Mouse (Mus musculus) megakaryocyte, adult 5-6 weeks (primary cell): ENCODE measurements at regions not wholly inside any gene's neighbourhood (a gene's known extent, or its start where the extent isn't known, plus 50 kb on each side); places are given as distances from the start of the nearest gene placed in this dataset.

Experiments used
- ATAC-seq: 2 replicates; pipeline ENCODE4 v1.8.0; 2016; ENCODE audit warnings: mild to moderate bottlenecking, inconsistent platforms; ENCODE audit not compliant: poor library complexity, severe bottlenecking

- ATAC-seq = no peak
Observed at GRCm38 (mm10) chr14:61980581-61980980, 311.8 kb upstream of the Rnaseh2b start.

GRCm38 (mm10) chr14:61985575-61985974 lies 306.8 kb upstream of the Rnaseh2b start:
- ATAC-seq = no peak

- ATAC-seq = no peak
Observed at GRCm38 (mm10) chr14:61986203-61986602, 306.2 kb upstream of the Rnaseh2b start.

GRCm38 (mm10) chr14:61995253-61995652 lies 297.1 kb upstream of the Rnaseh2b start:
- peak; percentile 68 for ATAC-seq

- peak; percentile 17; the same call in 1 of the 2 replicates for ATAC-seq
Observed at GRCm38 (mm10) chr14:61997736-61998135, 294.7 kb upstream of the Rnaseh2b start.

- ATAC-seq = peak; percentile 69
Observed at GRCm38 (mm10) chr14:61998259-61998658, 294.1 kb upstream of the Rnaseh2b start.

- ATAC-seq = peak; percentile 59
Observed at GRCm38 (mm10) chr14:62001481-62001949, 290.9 kb upstream of the Rnaseh2b start.

- ATAC-seq = no peak
Observed at GRCm38 (mm10) chr14:62002131-62002530, 290.3 kb upstream of the Rnaseh2b start.

GRCm38 (mm10) chr14:62003013-62003781 lies 289.2 kb upstream of the Rnaseh2b start:
- ATAC-seq = no peak

GRCm38 (mm10) chr14:62003797-62004196 lies 288.6 kb upstream of the Rnaseh2b start:
- ATAC-seq = no peak

- ATAC-seq = no peak
Observed at GRCm38 (mm10) chr14:62008707-62009106, 283.7 kb upstream of the Rnaseh2b start.

GRCm38 (mm10) chr14:62018804-62019203 lies 273.6 kb upstream of the Rnaseh2b start:
- peak; percentile 75 for ATAC-seq

GRCm38 (mm10) chr14:62020996-62021395 lies 271.4 kb upstream of the Rnaseh2b start:
- no peak for ATAC-seq

- no peak for ATAC-seq
Observed at GRCm38 (mm10) chr14:62022193-62022592, 270.2 kb upstream of the Rnaseh2b start.

GRCm38 (mm10) chr14:62023022-62023421 lies 269.4 kb upstream of the Rnaseh2b start:
- ATAC-seq = no peak

GRCm38 (mm10) chr14:62027751-62028279 lies 264.6 kb upstream of the Rnaseh2b start:
- no peak for ATAC-seq

GRCm38 (mm10) chr14:62030059-62030458 lies 262.3 kb upstream of the Rnaseh2b start:
- no peak for ATAC-seq

GRCm38 (mm10) chr14:62033661-62034060 lies 258.7 kb upstream of the Rnaseh2b start:
- no peak for ATAC-seq

GRCm38 (mm10) chr14:62034664-62035063 lies 257.7 kb upstream of the Rnaseh2b start:
- no peak for ATAC-seq

GRCm38 (mm10) chr14:62035416-62035815 lies 257.0 kb upstream of the Rnaseh2b start:
- ATAC-seq = no peak

- no peak for ATAC-seq
Observed at GRCm38 (mm10) chr14:62037514-62037913, 254.9 kb upstream of the Rnaseh2b start.

- no peak for ATAC-seq
Observed at GRCm38 (mm10) chr14:62037917-62038316, 254.5 kb upstream of the Rnaseh2b start.
